Comparison of ENCODE assay signal across 26 mouse cellular contexts in genomic region chr3:98720740-98721139, GRCm38 (mm10). TPM values are rescaled to one million over a fixed set of nuclear protein-coding genes. Genes with fewer than 3 reads are reported as not detected.
DNase-seq lines count a peak whose midpoint lies in the region; ATAC-seq and TF ChIP-seq lines count a peak whose summit lies in the region.
"Had no signal": no experiment of that assay in that cellular context is flagged by ENCODE, and none has a peak within 500 bp of the region (broad histone marks: within the 10 kb centered on the region; RNA-seq: fewer than 3 reads in every experiment).

No protein-coding gene starts in this region.

- TF ChIP-seq CTCF in kidney, adult 2 months (conservative IDR thresholded peaks at IDR 0.05; ENCODE audit: insufficient read depth, insufficient read length, low read depth, low read length), result no peak
- no peak for TF ChIP-seq CTCF in liver, adult 2 months (IDR thresholded peaks at IDR 0.05; ENCODE audit: low read depth, low read length)

- DNase-seq in kidney, adult 2 months, result peak; percentile 58
- no peak for DNase-seq in kidney, postnatal 25 days
- peak; percentile 61 for DNase-seq in kidney, adult 9 months
- peak; percentile 83 for DNase-seq in liver, adult 2 months (ENCODE audit: extremely low read depth, low read depth, low spot score)
- no peak for DNase-seq in liver
- DNase-seq: adrenal gland, adult 2 months; adrenal gland, adult 8-10 months; adrenal gland, postnatal 10 days; adrenal gland, postnatal 14 days; adrenal gland, postnatal 25 days; adrenal gland, postnatal 36 days; B cell, adult 2 months; cerebellum, adult 11 months; cerebellum, adult 11-12 months; cerebellum, adult 18-20 months had no signal

- H3K27ac ChIP-seq in kidney, adult 2 months (ENCODE audit: insufficient read depth, low read depth, low read length), result no peak overlapping the region
- no peak overlapping the region for H3K27ac ChIP-seq in kidney, embryonic 14.5 days (ENCODE audit: low read depth, low read length)
- H3K27ac ChIP-seq in liver, adult 2 months (replicated peaks; ENCODE audit: insufficient read depth, low read depth, low read length), result no peak overlapping the region

- peaks cover 8% of the 10 kb centered on the region; the same call in 1 of the 2 replicates for H3K4me1 ChIP-seq in kidney, adult 2 months (ENCODE audit: control insufficient read depth, insufficient read depth, low read length)
- H3K4me1 ChIP-seq in kidney, embryonic 14.5 days (ENCODE audit: control insufficient read depth, insufficient read depth, low read length), result no peaks in the 10 kb centered on the region
- H3K4me1 ChIP-seq in liver, adult 2 months (ENCODE audit: control insufficient read depth, insufficient read depth, low read length), result peaks cover 16% of the 10 kb centered on the region

- H3K36me3 ChIP-seq in kidney, adult 2 months (ENCODE audit: control insufficient read depth, insufficient read depth, low read length), result no peaks in the 10 kb centered on the region; the same call in 1 of the 2 replicates
- no peaks in the 10 kb centered on the region for H3K36me3 ChIP-seq in kidney, embryonic 14.5 days (ENCODE audit: control insufficient read depth, insufficient read depth, low read length)
- peaks cover 35% of the 10 kb centered on the region for H3K36me3 ChIP-seq in liver, adult 2 months (ENCODE audit: control insufficient read depth, insufficient read depth, low read length)
- H3K36me3 ChIP-seq: G1E had no signal

- no peak overlapping the region for H3K9ac ChIP-seq in kidney, embryonic 14.5 days (ENCODE audit: low read depth, low read length)
- H3K9ac ChIP-seq in liver, adult 2 months (ENCODE audit: low read depth, low read length), result no peak overlapping the region

- no peak overlapping the region for H3K4me2 ChIP-seq in kidney, embryonic 14.5 days (replicated peaks; ENCODE audit: low read depth, low read length)

- no peak for TF ChIP-seq POLR2A in kidney, adult 2 months (IDR thresholded peaks at IDR 0.05; ENCODE audit: low read depth, low read length)
- TF ChIP-seq POLR2A in liver, adult 2 months (IDR thresholded peaks at IDR 0.05; ENCODE audit: extremely low read depth, insufficient read depth, low read length), result no peak

- ATAC-seq in kidney, embryonic 14.5 days (ENCODE audit: low FRiP score, low TSS enrichment), result no peak
- ATAC-seq: activated CD4-positive, CD25-positive, alpha-beta regulatory T cell, adult 4 months; CD4-positive, CD25-positive, alpha-beta regulatory T cell, adult 4 months; Patski had no signal

- no peaks in the 10 kb centered on the region for H3K27me3 ChIP-seq in kidney, adult 2 months (replicated peaks; ENCODE audit: control insufficient read depth, insufficient read depth, low read length)
- H3K27me3 ChIP-seq in kidney, embryonic 14.5 days (ENCODE audit: control insufficient read depth, insufficient read depth, low read length), result no peaks in the 10 kb centered on the region
- no peaks in the 10 kb centered on the region for H3K27me3 ChIP-seq in liver, adult 2 months (ENCODE audit: control insufficient read depth, insufficient read depth, low read length)

- no peak overlapping the region for H3K4me3 ChIP-seq in kidney, adult 2 months (ENCODE audit: insufficient read depth, low read depth, low read length)
- H3K4me3 ChIP-seq in kidney, embryonic 14.5 days (ENCODE audit: low read length), result no peak overlapping the region
- H3K4me3 ChIP-seq in liver, adult 2 months (ENCODE audit: insufficient read depth, low read depth, low read length), result no peak overlapping the region

- no peaks in the 10 kb centered on the region for H3K79me2 ChIP-seq in liver, adult 2 months (ENCODE audit: control insufficient read depth, insufficient read depth, low read length)

- no peaks in the 10 kb centered on the region for H3K9me3 ChIP-seq in kidney, embryonic 14.5 days (ENCODE audit: control insufficient read depth, low read length)

RNA-seq across cellular contexts. Expression of gene Hsd3b2, which starts 3.6 kb away (rescaled TPM):
- 48.8 and 50.3 TPM in 2 replicates for polyA plus RNA-seq in kidney, adult 2 months (2012; rRNA removed)
- polyA plus RNA-seq in kidney, embryonic 14.5 days (2014; fragmentation: Nextera tagmentation; extraction: Ambion mirVana), result not detected in 2 replicates
- 23.0 and 23.2 TPM in 2 replicates for total RNA-seq in liver, adult 2 months (2014; rRNA removed)
- 14.4 and 15.5 TPM in 2 replicates for polyA plus RNA-seq in liver, adult 2 months (2012; rRNA removed)
- total RNA-seq: adrenal gland, adult 18-20 months; CH12.LX; MEL had no signal
- polyA plus RNA-seq: activated CD4-positive, CD25-positive, alpha-beta regulatory T cell, adult 4 months; adrenal gland, adult 2 months; CD4-positive, CD25-positive, alpha-beta regulatory T cell, adult 4 months; G1E had no signal

RNA-seq across cellular contexts. Expression of gene Hsd3b3, which starts 42.2 kb away (rescaled TPM):
- 84.3 and 89.2 TPM in 2 replicates for polyA plus RNA-seq in kidney, adult 2 months (2012; rRNA removed)
- 0.19 TPM in 1 of 2 replicates, not detected in the other for polyA plus RNA-seq in kidney, embryonic 14.5 days (2014; fragmentation: Nextera tagmentation; extraction: Ambion mirVana)
- total RNA-seq in liver, adult 2 months (2014; rRNA removed), result 263 and 290 TPM in 2 replicates
- polyA plus RNA-seq in liver, adult 2 months (2012; rRNA removed), result 213 and 241 TPM in 2 replicates
- total RNA-seq: adrenal gland, adult 18-20 months; adrenal gland, adult 8-10 months; adrenal gland, postnatal 25 days; adrenal gland, postnatal 36 days; CH12.LX; ES-E14; MEL had no signal
- polyA plus RNA-seq: brain, embryonic 14.5 days; C2C12; G1E had no signal

Comparison
In these comparisons a context has a peak if more than half of its experiments do, and no peak if none do; other contexts are left out.
1. DNase-seq: peak in kidney, adult 2 months (single experiment), kidney, adult 9 months (single experiment) and liver, adult 2 months (single experiment); none in kidney, postnatal 25 days (0 of 2) and liver (single experiment).
2. RNA of gene Hsd3b2, which starts 3.6 kb away (polyA plus RNA-seq): 48.8 to 50.3 TPM in kidney, adult 2 months and 14.4 to 15.5 TPM in liver, adult 2 months; not detected in kidney, embryonic 14.5 days; every median in the first group is over 10 times any median in the second.
3. RNA of gene Hsd3b3, which starts 42.2 kb away (polyA plus RNA-seq): 213 to 241 TPM in liver, adult 2 months and 84.3 to 89.2 TPM in kidney, adult 2 months; 0.19 TPM in kidney, embryonic 14.5 days; every median in the first group is over 10 times any median in the second.